Mouse (Mus musculus): ENCODE measurements around the gene Mif.
"Not testable (repeated sequence)": the region's sequence is repeated elsewhere in the genome, so short reads cannot be mapped to it uniquely, and the experiment has no call there.

The Mif gene

DNA sequence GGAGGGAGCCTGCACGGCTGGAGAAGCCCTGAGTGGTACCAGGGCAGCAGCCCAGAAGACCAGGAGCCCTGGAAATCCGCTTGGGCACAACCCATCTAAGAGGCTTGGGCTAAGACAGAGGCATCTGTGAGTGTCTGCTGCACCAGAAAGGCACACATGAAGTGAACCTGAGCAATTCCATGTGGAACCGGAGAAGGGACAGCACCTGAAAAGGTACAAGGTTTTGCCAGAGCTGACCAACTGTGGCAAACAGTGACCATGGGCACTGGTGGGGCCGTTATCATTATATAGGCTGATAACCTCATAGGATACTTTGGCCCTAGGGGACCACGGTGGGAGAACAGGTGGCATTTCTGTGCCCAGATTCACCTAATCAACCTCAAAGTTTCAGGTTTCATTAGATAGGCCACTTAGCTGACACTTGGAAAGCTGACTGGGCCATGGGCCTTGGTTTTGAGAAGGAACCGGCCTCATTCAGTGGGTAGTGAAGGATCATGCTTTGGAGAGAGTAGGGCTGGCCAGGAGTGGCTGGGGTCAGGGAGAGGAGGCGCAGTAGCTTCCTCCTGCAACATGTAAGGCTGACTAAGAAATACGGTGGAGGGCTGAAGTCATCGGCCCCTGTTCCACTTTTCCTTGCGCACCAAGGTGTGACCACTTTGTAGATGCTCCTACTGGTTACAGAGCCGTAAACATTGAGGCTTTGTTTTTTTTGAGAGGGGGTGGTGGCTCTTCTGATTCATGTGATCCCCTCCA lies 3.7 kb downstream of the Mif start:
- no peak for DNase-seq (ENCODE audit: low read depth, low spot score)
- H3K36me3 ChIP-seq (ENCODE audit: control insufficient read depth, insufficient read depth, low read length, poor library complexity, severe bottlenecking) = no peaks in the 10 kb centered on the region; the same call in 1 of the 2 replicates
- H3K27me3 ChIP-seq (ENCODE audit: control insufficient read depth, insufficient read depth, low read length, poor library complexity, severe bottlenecking) = no peaks in the 10 kb centered on the region

GRCm38 (mm10) chr10:75855416-75855981 lies 4.5 kb downstream of the Mif start:
- Histone ChIP-seq H3K27me3 (ENCODE audit: control insufficient read depth, insufficient read depth, low read length, poor library complexity, severe bottlenecking) (no peaks in the 10 kb centered on the region), H3K36me3 (ENCODE audit: control insufficient read depth, insufficient read depth, low read length, poor library complexity, severe bottlenecking) (no peaks in the 10 kb centered on the region; the same call in 1 of the 2 replicates)
- DNase-seq (ENCODE audit: low read depth, low spot score) = no peak

DNA sequence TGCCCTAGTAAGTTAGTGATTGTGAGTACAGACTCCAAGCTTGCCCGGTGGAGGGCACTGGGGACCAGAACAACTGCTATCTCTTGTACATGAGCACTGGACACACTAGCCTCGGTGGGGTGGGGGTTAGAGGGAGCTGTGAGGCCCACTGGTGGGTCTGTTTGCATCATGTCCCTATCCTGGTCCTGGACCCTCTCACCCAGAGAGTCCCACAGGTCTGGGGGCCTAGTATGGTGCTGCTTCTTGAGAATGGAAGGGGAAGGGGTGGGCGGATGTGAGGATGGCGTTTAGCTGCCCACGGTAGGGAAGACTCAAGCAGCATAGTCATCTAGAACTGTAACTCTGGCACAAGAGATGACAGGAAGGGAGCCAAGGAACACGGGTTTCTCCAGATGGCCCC lies 5.2 kb downstream of the Mif start:
- no peaks in the 10 kb centered on the region; the same call in 1 of the 2 replicates for H3K36me3 ChIP-seq (ENCODE audit: control insufficient read depth, insufficient read depth, low read length, poor library complexity, severe bottlenecking)
- no peak for DNase-seq (ENCODE audit: low read depth, low spot score)
- no peaks in the 10 kb centered on the region for H3K27me3 ChIP-seq (ENCODE audit: control insufficient read depth, insufficient read depth, low read length, poor library complexity, severe bottlenecking)

GRCm38 (mm10) chr10:75854096-75854495 lies 5.9 kb downstream of the Mif start:
- no peaks in the 10 kb centered on the region; the same call in 1 of the 2 replicates for H3K36me3 ChIP-seq (ENCODE audit: control insufficient read depth, insufficient read depth, low read length, poor library complexity, severe bottlenecking)
- no peak for DNase-seq (ENCODE audit: low read depth, low spot score)
- no peaks in the 10 kb centered on the region for H3K27me3 ChIP-seq (ENCODE audit: control insufficient read depth, insufficient read depth, low read length, poor library complexity, severe bottlenecking)

- Histone ChIP-seq H3K27me3 (ENCODE audit: control insufficient read depth, insufficient read depth, low read length, poor library complexity, severe bottlenecking) (no peaks in the 10 kb centered on the region), H3K36me3 (ENCODE audit: control insufficient read depth, insufficient read depth, low read length, poor library complexity, severe bottlenecking) (no peaks in the 10 kb centered on the region; the same call in 1 of the 2 replicates)
- peak; percentile 91 for DNase-seq (ENCODE audit: low read depth, low spot score)
Observed at GRCm38 (mm10) chr10:75853452-75853851, 6.6 kb downstream of the Mif start.

GRCm38 (mm10) chr10:75852539-75853125 lies 7.4 kb downstream of the Mif start:
- no peaks in the 10 kb centered on the region for H3K36me3 ChIP-seq (ENCODE audit: control insufficient read depth, insufficient read depth, low read length, poor library complexity, severe bottlenecking)
- no peaks in the 10 kb centered on the region for H3K27me3 ChIP-seq (ENCODE audit: control insufficient read depth, insufficient read depth, low read length, poor library complexity, severe bottlenecking)
- DNase-seq (ENCODE audit: low read depth, low spot score) = no peak

- Histone ChIP-seq H3K27me3 (ENCODE audit: control insufficient read depth, insufficient read depth, low read length, poor library complexity, severe bottlenecking) (no peaks in the 10 kb centered on the region), H3K36me3 (ENCODE audit: control insufficient read depth, insufficient read depth, low read length, poor library complexity, severe bottlenecking) (no peaks in the 10 kb centered on the region)
- DNase-seq (ENCODE audit: low read depth, low spot score) = no peak
Observed at GRCm38 (mm10) chr10:75851681-75852080, 8.4 kb downstream of the Mif start.

GRCm38 (mm10) chr10:75851076-75851475 lies 9.0 kb downstream of the Mif start:
- DNase-seq (ENCODE audit: low read depth, low spot score) = no peak
- H3K36me3 ChIP-seq (ENCODE audit: control insufficient read depth, insufficient read depth, low read length, poor library complexity, severe bottlenecking) = no peaks in the 10 kb centered on the region

GRCm38 (mm10) chr10:75848382-75848781 lies 11.7 kb downstream of the Mif start:
- DNase-seq (ENCODE audit: low read depth, low spot score) = no peak
- Histone ChIP-seq H3K27me3 (ENCODE audit: control insufficient read depth, insufficient read depth, low read length, poor library complexity, severe bottlenecking) (no peaks in the 10 kb centered on the region), H3K36me3 (ENCODE audit: control insufficient read depth, insufficient read depth, low read length, poor library complexity, severe bottlenecking) (no peaks in the 10 kb centered on the region)

More at GRCm38 (mm10) chr10:75851076-75851475, 9.0 kb downstream of the Mif start:
- no peaks in the 10 kb centered on the region for H3K27me3 ChIP-seq (ENCODE audit: control insufficient read depth, insufficient read depth, low read length, poor library complexity, severe bottlenecking)

DNA sequence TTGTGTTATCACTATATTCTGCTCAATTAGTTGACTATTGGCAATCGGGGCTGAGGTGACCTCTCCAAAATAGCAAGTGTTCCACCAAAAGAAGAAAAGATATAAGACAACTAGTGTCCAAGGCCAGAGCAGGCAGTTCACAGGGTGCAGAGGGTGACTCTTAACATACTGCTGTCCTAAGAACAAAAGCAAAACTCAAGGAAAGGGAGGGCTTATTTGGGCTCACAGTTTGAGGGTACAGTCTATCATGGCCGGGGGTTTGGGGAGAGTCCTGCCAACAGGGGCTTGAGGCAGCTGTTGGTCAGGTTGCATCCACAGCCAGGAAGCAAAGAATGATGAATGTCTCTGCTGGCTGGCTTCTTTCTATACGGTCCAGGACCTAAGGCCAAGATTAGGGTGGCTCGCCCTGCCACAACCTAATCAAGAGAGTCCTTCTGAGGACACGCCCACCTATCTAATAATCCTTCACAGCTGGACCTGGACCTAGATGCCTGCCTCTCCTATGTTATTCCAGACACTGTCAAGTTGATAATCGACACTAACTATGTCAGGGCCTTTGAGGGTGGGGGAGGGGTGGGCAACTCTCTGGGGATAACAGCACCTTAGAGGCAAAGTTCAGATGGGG lies 14.6 kb downstream of the Mif start:
- Histone ChIP-seq H3K36me3 (ENCODE audit: control insufficient read depth, insufficient read depth, low read length, poor library complexity, severe bottlenecking) (no peaks in the 10 kb centered on the region), H3K27me3 (ENCODE audit: control insufficient read depth, insufficient read depth, low read length, poor library complexity, severe bottlenecking) (no peaks in the 10 kb centered on the region)
- no peak for DNase-seq (ENCODE audit: low read depth, low spot score)

DNA sequence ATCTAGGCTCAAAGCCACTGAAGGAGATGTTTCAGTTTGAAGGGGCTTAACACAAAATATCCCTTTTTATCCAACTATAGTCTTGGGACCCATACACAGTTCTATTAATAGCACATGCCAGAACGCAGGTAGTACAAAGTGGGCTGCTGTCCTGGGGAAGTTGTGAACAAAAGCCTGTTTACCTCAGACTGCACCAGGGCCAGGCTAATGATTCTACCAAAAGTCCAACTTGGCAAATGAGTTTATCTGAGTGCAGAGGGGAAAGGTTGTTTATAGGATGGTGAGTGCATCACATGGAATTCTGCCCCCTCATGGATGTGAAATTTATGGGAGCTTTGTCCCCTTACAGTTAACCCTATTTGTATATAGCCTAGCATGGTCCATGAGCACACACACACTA lies 15.2 kb downstream of the Mif start:
- H3K27me3 ChIP-seq (ENCODE audit: control insufficient read depth, insufficient read depth, low read length, poor library complexity, severe bottlenecking) = no peaks in the 10 kb centered on the region
- no peak for DNase-seq (ENCODE audit: low read depth, low spot score)
- H3K36me3 ChIP-seq (ENCODE audit: control insufficient read depth, insufficient read depth, low read length, poor library complexity, severe bottlenecking) = no peaks in the 10 kb centered on the region

DNA sequence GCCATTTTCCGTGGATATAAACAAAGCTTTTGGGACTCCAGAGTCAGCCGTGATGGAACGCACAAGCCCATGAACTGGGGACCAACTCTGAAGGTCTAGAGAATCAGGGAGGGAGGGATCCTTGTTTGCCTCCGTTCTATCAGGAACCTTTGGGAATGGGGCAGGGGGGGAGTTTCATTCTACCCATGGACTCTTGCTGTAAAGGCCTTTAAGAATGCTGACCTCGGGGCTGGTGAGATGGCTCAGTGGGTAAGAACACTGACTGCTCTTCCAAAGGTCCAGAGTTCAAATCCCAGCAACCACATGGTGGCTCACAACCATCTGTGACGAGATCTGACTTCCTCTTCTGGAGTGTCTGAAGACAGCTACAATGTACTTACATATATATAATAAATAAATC lies 16.1 kb downstream of the Mif start:
- not testable (repeated sequence) for DNase-seq (ENCODE audit: low read depth, low spot score); H3K27me3 ChIP-seq (ENCODE audit: control insufficient read depth, insufficient read depth, low read length, poor library complexity, severe bottlenecking); H3K36me3 ChIP-seq (ENCODE audit: control insufficient read depth, insufficient read depth, low read length, poor library complexity, severe bottlenecking)

- Histone ChIP-seq H3K27me3 (ENCODE audit: control insufficient read depth, insufficient read depth, low read length, poor library complexity, severe bottlenecking) (no peaks in the 10 kb centered on the region), H3K36me3 (ENCODE audit: control insufficient read depth, insufficient read depth, low read length, poor library complexity, severe bottlenecking) (no peaks in the 10 kb centered on the region)
- DNase-seq (ENCODE audit: low read depth, low spot score) = no peak
Observed at GRCm38 (mm10) chr10:75839092-75839491, 20.9 kb downstream of the Mif start.

DNA sequence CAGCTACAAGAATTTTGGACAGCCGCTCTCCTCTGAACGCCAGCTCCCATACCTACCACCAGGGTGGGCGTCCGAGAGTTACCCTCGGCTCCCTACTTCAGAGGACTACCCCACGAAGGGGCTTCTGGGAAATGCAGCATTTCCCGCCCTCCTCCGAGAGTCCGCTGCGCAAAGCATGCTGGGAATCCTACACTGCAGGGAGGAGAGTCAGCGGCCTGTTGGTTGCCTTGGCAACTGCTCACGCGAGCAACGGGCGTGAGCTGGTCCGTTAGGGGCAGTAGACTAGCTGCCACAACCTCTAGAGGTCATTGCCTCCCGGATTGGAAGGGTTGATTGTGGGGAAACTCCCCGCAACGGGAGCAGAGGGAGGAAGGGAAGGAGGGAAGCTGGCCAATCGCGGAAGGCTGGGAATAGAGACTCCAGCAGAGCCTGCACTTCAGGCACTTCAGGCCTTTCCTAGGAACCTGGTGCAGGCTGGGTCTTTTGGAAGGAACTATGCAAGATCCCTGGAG lies 22.7 kb downstream of the Mif start, which contains the start of gene Gstt2:
Gene Gstt2 (minus strand): TSS at position 177 of the 512 bp plus-strand sequence.
- Histone ChIP-seq H3K36me3 (ENCODE audit: control insufficient read depth, insufficient read depth, low read length, poor library complexity, severe bottlenecking) (no peaks in the 10 kb centered on the region), H3K27me3 (ENCODE audit: control insufficient read depth, insufficient read depth, low read length, poor library complexity, severe bottlenecking) (no peaks in the 10 kb centered on the region)
- DNase-seq (ENCODE audit: low read depth, low spot score) = peak; percentile 76
